Mouse (Mus musculus): Measurements from ENCODE around the gene Rbm26. TPM values are rescaled to one million over a fixed set of nuclear protein-coding genes. Genes with fewer than 3 reads are reported as not detected.

Rbm26 gene
- total RNA-seq (2021), result 10 to 100 TPM; 67.2 to 70.9 TPM

GRCm38 (mm10) chr14:105177238-105177693 lies at the start of gene Rbm26:
Rbm26 (minus strand) TSS chr14:105177327.
- intact Hi-C loops (cut with DNase I), result loop anchor here (5.0 to 10.0 kb wide), 2 partner anchors 85 to 718 kb away; partner anchors contain the start of gene Spry2
- DNase-seq (ENCODE audit: extremely low spot score in 1 of 2, low spot score in 2 of 2), result peak; percentile 95 to 98

- intact Hi-C loops (cut with DNase I), result no loop called here
- no peak for DNase-seq (ENCODE audit: extremely low spot score in 1 of 2, low spot score in 2 of 2)
Measured at GRCm38 (mm10) chr14:105225790-105226189, 48.7 kb upstream of the Rbm26 start.

- no peak for DNase-seq (ENCODE audit: extremely low spot score in 1 of 2, low spot score in 2 of 2)
- intact Hi-C loops (cut with DNase I), result no loop called here
Measured at GRCm38 (mm10) chr14:105222240-105222639, 45.1 kb upstream of the Rbm26 start.

GRCm38 (mm10) chr14:105219525-105220376 lies 42.6 kb upstream of the Rbm26 start:
- DNase-seq (ENCODE audit: extremely low spot score in 1 of 2, low spot score in 2 of 2), result no peak
- intact Hi-C loops (cut with DNase I), result no loop called here

GRCm38 (mm10) chr14:105198401-105198800 lies 21.3 kb upstream of the Rbm26 start:
- intact Hi-C loops (cut with DNase I), result no loop called here
- DNase-seq (ENCODE audit: extremely low spot score in 1 of 2, low spot score in 2 of 2), result no peak

GRCm38 (mm10) chr14:105194682-105195081 lies 17.6 kb upstream of the Rbm26 start:
- intact Hi-C loops (cut with DNase I), result no loop called here
- DNase-seq (ENCODE audit: extremely low spot score in 1 of 2, low spot score in 2 of 2), result no peak

- intact Hi-C loops (cut with DNase I), result no loop called here
- no peak for DNase-seq (ENCODE audit: extremely low spot score in 1 of 2, low spot score in 2 of 2)
Measured at GRCm38 (mm10) chr14:105184866-105185265, 7.7 kb upstream of the Rbm26 start.

GRCm38 (mm10) chr14:105182786-105183185 lies 5.7 kb upstream of the Rbm26 start:
- no peak for DNase-seq (ENCODE audit: extremely low spot score in 1 of 2, low spot score in 2 of 2)
- intact Hi-C loops (cut with DNase I), result loop anchor here (2.0 kb wide), 1 partner anchor 114 kb away; no protein-coding TSS in a partner anchor

- intact Hi-C loops (cut with DNase I), result loop anchor here (5.0 to 10.0 kb wide), 2 partner anchors 83 to 715 kb away; partner anchors contain the start of gene Spry2
- no peak for DNase-seq (ENCODE audit: extremely low spot score in 1 of 2, low spot score in 2 of 2)
Measured at GRCm38 (mm10) chr14:105179733-105180132, 2.6 kb upstream of the Rbm26 start.

- intact Hi-C loops (cut with DNase I), result loop anchor here (5.0 to 10.0 kb wide), 2 partner anchors 83 to 716 kb away; partner anchors contain the start of gene Spry2
- DNase-seq (ENCODE audit: extremely low spot score in 1 of 2, low spot score in 2 of 2), result no peak
Measured at GRCm38 (mm10) chr14:105178996-105179395, 1.9 kb upstream of the Rbm26 start.

GRCm38 (mm10) chr14:105176381-105177168 lies 552 bp downstream of the Rbm26 start:
- intact Hi-C loops (cut with DNase I), result loop anchor here (5.0 to 10.0 kb wide), 2 partner anchors 86 to 718 kb away; partner anchors contain the start of gene Spry2
- DNase-seq (ENCODE audit: extremely low spot score in 1 of 2, low spot score in 2 of 2), result peak in 1 of 2 experiments; percentile 51

- DNase-seq (ENCODE audit: extremely low spot score in 1 of 2, low spot score in 2 of 2), result no peak
- intact Hi-C loops (cut with DNase I), result no loop called here
Measured at GRCm38 (mm10) chr14:105167181-105167580, 9.9 kb downstream of the Rbm26 start.

GRCm38 (mm10) chr14:105164793-105165192 lies 12.3 kb downstream of the Rbm26 start:
- intact Hi-C loops (cut with DNase I), result no loop called here
- no peak for DNase-seq (ENCODE audit: extremely low spot score in 1 of 2, low spot score in 2 of 2)

- intact Hi-C loops (cut with DNase I), result no loop called here
Measured at GRCm38 (mm10) chr14:105161334-105161733, 15.8 kb downstream of the Rbm26 start.

GRCm38 (mm10) chr14:105158526-105158925 lies 18.6 kb downstream of the Rbm26 start:
- no peak for DNase-seq (ENCODE audit: extremely low spot score in 1 of 2, low spot score in 2 of 2)
- intact Hi-C loops (cut with DNase I), result no loop called here

More at GRCm38 (mm10) chr14:105161334-105161733, 15.8 kb downstream of the Rbm26 start:
- no peak for DNase-seq (ENCODE audit: extremely low spot score in 1 of 2, low spot score in 2 of 2)

- no peak for DNase-seq (ENCODE audit: extremely low spot score in 1 of 2, low spot score in 2 of 2)
- intact Hi-C loops (cut with DNase I), result no loop called here
Measured at GRCm38 (mm10) chr14:105134076-105134475, 43.1 kb downstream of the Rbm26 start.

- intact Hi-C loops (cut with DNase I), result loop anchor here (10.0 kb wide), 1 partner anchor 1093 kb away; no protein-coding TSS in a partner anchor
- DNase-seq (ENCODE audit: extremely low spot score in 1 of 2, low spot score in 2 of 2), result no peak
Measured at GRCm38 (mm10) chr14:105127715-105128385, 49.3 kb downstream of the Rbm26 start.

- intact Hi-C loops (cut with DNase I), result loop anchor here (10.0 kb wide), 1 partner anchor 1090 kb away; no protein-coding TSS in a partner anchor
- no peak for DNase-seq (ENCODE audit: extremely low spot score in 1 of 2, low spot score in 2 of 2)
Measured at GRCm38 (mm10) chr14:105124513-105124912, 52.6 kb downstream of the Rbm26 start.
